Mouse (Mus musculus) layer of hippocampus, adult 2 months (tissue): ENCODE results near the gene Map2k5. TPM values are rescaled to one million over a fixed set of nuclear protein-coding genes. Genes with fewer than 3 reads are reported as not detected.

Experiments used
- DNase-seq, 2 experiments: peaks; one replicate each; pipeline ENCODE4 v3.0.0; 2022; ENCODE audit warnings: low spot score in 2 of 2
- H3K27ac ChIP-seq: fragments of 200-600 bp; 2 replicates; pipeline ENCODE4 v1.8.1; 2022
- H3K4me3 ChIP-seq: fragments of 200-600 bp; 2 replicates; pipeline ENCODE4 v1.8.1; 2022; ENCODE audit warnings: mild to moderate bottlenecking
- CTCF ChIP-seq: fragments of 200-600 bp; conservative IDR thresholded peaks from 2 replicates; pipeline ENCODE4 v1.8.1; 2022; ENCODE audit warnings: antibody characterized with exemption, mild to moderate bottlenecking, moderate library complexity
- total RNA-seq, 2 experiments: library from RNA; stranded (reverse); gene quantifications; 2 replicates each; pipeline ENCODE4 v1.2.3; 2021

The Map2k5 gene
- total RNA-seq, 2 experiments from 2014 or later: 33.2 to 36.1 TPM

GRCm38 (mm10) chr9:63328958-63329685 is 48.6 kb downstream of the Map2k5 start:
- no peak for DNase-seq
- no peak for TF ChIP-seq CTCF
- Histone ChIP-seq H3K4me3 (no peak overlapping the region), H3K27ac (no peak overlapping the region)

- TF ChIP-seq CTCF: no peak
- DNase-seq: no peak
- no peak overlapping the region for H3K27ac ChIP-seq
- H3K4me3 ChIP-seq: no peak overlapping the region
Observed at GRCm38 (mm10) chr9:63315231-63315630, 62.5 kb downstream of the Map2k5 start.

DNA sequence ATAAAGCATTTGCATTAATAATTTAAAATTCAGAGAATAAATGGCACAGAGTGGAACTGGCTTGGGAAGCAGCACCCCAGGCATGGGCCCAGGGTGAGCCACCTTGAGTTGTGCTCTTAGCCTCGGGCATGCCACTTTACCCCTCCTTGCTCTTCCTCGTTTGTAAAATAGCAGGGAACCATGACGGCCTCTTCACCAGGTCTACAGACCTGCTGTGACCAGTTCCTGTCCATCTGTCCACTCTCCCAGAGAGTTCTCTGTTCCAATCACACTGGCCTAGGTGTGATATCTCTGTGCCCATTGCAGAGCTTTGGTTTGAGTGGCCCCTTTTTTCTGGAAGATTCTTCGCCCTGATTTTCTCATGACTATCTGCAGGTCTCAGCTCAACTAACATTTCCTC is 63.6 kb downstream of the Map2k5 start:
- H3K27ac ChIP-seq: no peak overlapping the region
- no peak for DNase-seq
- no peak for TF ChIP-seq CTCF
- H3K4me3 ChIP-seq: no peak overlapping the region

- no peak overlapping the region for H3K27ac ChIP-seq
- no peak for TF ChIP-seq CTCF
- no peak overlapping the region for H3K4me3 ChIP-seq
- no peak for DNase-seq
Observed at GRCm38 (mm10) chr9:63309956-63310355, 67.7 kb downstream of the Map2k5 start.

DNA sequence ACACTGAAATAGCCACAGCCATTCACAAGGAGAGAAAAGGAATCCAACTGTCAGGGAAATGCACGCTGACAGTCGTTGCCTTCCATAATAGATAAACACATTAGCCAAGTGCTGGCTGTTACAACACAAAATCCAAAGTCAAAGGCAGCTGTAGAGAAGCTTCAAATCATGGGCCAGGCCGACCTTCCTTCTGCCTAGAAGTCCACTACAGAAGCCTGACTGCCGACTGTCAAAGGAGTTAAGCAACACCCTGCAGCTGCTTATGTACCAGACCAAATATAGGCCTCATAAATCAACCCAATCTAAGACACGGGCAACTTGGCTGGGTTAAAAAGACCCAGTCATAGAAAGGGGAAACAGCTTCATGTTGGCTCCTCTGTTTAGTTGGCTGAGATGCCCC is 68.7 kb downstream of the Map2k5 start:
- Histone ChIP-seq H3K4me3 (no peak overlapping the region), H3K27ac (no peak overlapping the region)
- no peak for DNase-seq
- TF ChIP-seq CTCF: no peak

DNA sequence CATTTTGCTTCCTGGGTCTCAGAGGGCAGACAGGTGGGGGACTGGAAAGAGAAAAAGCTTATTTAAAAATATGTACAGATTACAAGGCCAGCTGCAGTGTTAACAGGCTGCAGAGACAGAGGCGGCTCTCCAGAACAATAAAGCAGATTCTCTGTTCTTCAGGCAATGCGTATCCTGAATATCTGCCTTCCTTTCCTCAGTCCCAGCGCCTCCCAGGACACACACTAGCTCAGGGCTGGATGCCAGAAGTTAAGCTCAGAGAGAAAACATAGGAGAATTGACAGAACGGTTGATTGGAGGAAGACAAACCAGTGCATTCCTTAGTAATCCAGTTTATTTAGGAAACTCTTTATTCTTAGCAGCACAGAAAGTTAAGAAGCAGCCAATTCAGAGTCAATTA is 69.3 kb downstream of the Map2k5 start:
- no peak for TF ChIP-seq CTCF
- no peak for DNase-seq
- Histone ChIP-seq H3K27ac (no peak overlapping the region), H3K4me3 (no peak overlapping the region)

DNA sequence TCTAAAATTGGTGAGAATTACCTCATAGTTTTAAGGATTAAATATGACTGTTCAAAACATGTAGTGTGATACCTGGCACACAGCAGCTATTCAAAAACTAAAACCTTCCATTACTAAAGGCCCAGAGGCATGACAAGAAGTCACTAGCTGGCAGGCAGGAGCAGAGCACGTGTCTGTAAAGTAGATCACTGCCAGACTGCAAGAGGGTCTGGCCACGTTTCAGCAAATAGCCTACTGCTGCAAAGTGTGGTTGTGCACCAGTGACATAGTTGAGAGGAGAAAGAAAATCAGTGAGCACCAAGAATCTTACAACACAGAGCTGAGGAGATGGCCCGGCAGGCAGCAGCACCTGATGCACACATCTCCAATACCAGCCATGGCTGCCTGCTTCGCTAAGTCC is 75.2 kb downstream of the Map2k5 start:
- Histone ChIP-seq H3K4me3 (no peak overlapping the region), H3K27ac (no peak overlapping the region)
- TF ChIP-seq CTCF: no peak
- no peak for DNase-seq

GRCm38 (mm10) chr9:63298656-63299055 is 79.0 kb downstream of the Map2k5 start:
- no peak for DNase-seq
- TF ChIP-seq CTCF: no peak
- H3K27ac ChIP-seq: no peak overlapping the region
- H3K4me3 ChIP-seq: no peak overlapping the region

DNA sequence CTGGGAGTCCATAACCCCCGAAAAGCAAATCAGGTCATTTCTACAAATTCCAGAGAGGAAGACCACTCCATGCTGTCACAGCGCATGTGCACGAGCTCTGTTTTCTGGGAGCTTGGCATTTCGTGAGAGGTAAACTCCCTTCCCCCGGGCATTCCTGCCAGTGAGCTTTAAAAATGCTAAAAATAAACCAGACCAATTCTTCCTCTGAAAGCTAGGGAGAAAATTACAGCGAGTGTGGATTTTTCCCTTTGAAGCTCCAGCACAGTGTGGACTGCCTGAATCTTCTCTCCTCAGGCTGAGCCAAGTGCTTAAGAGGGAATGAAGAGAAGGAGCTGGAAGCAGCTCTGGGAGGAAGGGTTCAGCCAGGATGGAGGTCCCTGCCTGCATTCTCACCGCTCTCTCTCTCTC is 82.1 kb downstream of the Map2k5 start:
- peak; percentile 33 for TF ChIP-seq CTCF
- H3K27ac ChIP-seq: peak overlapping the region; percentile 78
- DNase-seq: peak; percentile 46 to 53
- peak overlapping the region; percentile 36 for H3K4me3 ChIP-seq

DNA sequence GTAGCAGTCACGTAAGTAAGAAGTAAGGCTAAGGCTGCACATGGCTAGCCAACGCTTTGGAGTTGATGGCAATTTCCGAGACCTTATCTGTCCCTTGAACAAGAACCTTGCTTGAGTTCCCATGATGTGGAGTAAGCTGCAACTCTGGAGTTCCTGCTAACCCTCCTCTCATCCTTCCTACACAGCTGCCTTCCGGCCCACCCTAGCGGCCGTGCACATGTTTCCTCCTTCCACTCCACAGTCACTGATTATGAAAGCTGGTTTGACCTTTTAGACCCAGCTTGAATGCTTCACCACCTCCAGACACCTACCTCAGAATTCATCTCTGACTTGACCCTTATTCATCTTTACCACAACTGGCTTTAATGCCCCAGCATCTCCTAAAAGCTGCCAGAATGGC is 82.9 kb downstream of the Map2k5 start:
- Histone ChIP-seq H3K27ac (no peak overlapping the region), H3K4me3 (no peak overlapping the region)
- DNase-seq: no peak
- TF ChIP-seq CTCF: no peak

DNA sequence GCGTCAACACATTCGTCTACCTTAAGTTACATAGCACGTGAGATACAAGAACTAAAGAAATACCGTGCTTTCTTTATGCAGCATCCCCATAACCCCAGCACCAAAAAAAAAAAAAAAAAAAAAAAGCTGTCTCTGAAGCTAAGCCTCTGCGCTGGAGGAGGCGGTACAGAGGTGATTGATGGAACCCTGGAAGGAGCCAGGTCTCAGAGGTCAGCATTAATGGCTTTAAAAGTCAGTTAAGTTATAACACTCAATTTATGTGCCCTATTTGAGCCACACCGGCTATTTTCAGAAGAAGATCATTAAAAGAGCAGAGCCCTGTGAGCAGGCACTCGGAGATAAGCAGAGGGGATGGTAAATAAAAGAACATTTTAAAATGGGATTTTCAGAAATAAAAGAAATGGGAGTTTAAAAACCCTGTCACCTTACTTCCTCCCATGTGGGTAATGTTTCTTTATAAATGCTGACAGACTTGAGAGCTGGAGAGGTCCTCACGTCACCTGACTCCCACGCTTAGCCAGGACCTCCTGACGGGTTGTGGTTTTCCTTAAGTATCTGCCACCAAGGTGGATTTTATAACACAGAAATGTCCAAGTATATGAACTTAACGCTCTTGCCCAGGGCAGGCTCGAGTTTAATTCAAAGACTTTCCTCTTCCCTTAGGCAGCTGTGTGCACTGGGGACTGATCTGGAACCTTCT is 83.8 kb downstream of the Map2k5 start:
- DNase-seq: no peak
- H3K27ac ChIP-seq: no peak overlapping the region
- no peak overlapping the region for H3K4me3 ChIP-seq
- no peak for TF ChIP-seq CTCF

DNA sequence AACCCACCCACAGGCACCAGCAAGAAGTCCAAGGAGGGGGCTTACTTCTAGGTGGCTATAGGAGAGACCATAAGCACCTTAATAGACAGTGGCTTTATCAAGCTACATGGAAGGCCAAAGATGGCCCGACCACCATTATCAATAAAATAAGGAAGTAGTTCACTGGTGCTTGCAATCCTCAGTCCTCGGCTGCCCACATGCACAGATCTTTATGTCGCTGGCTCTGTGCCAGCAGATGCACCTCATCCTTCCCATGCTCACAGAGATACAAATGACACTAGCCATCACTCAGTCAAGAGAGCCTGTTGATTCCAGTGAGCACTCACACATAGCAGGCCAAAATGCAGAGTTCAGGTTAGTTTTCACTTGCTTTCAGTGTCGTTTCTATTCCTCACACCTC is 89.0 kb downstream of the Map2k5 start:
- no peak overlapping the region for H3K27ac ChIP-seq
- no peak overlapping the region for H3K4me3 ChIP-seq
- no peak for TF ChIP-seq CTCF
- DNase-seq: no peak

DNA sequence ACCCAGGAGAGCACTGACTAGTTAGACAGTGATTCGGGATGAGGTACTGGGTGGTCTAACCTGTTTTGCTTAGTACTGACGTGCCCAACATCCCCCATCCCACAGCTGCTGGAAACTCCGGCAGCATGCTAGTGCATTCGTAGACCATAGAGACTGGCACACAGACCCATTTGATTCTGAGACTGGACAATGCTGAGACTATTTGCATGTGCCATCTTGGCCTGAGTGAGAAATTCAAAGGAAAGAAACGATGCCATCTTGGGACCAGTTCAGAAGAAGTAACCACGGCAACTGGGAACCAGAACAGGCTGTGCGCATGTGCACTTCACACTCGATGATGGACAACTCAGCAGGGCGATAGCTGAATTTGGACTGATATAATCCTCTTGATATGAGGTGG is 93.3 kb downstream of the Map2k5 start:
- no peak for TF ChIP-seq CTCF
- H3K4me3 ChIP-seq: no peak overlapping the region
- DNase-seq: peak in 1 of 2 experiments; percentile 12
- H3K27ac ChIP-seq: no peak overlapping the region

DNA sequence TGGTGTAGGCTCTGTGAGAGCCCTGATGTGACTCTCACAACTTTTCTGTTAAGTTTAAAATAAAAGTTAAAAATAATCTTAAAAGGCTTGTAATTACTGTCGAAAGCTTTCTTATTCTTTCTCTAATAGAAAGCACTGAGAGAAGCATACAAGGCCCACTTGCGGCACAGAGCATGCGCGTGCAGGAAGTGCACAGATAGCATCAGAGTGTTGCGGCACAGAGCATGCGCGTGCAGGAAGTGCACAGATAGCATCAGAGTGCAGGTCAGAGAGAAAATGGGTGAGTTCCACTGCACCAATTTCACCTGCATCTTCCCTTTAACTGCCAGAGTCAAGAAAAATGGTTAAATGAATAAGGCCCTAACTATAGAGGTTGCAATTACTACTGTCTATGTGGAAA is 95.7 kb downstream of the Map2k5 start:
- Histone ChIP-seq H3K27ac (no peak overlapping the region), H3K4me3 (no peak overlapping the region)
- no peak for TF ChIP-seq CTCF
- DNase-seq: no peak
